Mouse (Mus musculus): ENCODE results near the gene Taar8a. TPM values are rescaled to one million over a fixed set of nuclear protein-coding genes. Genes with fewer than 3 reads are reported as not detected.
"Not testable (repeated sequence)": the region's sequence is repeated elsewhere in the genome, so short reads cannot be mapped to it uniquely, and the experiment has no call there.

Taar8a gene
- not detected for total RNA-seq (2021)
- long read RNA-seq, experiment 1: 0 reads
- long read RNA-seq, experiment 2: 0 reads

DNA sequence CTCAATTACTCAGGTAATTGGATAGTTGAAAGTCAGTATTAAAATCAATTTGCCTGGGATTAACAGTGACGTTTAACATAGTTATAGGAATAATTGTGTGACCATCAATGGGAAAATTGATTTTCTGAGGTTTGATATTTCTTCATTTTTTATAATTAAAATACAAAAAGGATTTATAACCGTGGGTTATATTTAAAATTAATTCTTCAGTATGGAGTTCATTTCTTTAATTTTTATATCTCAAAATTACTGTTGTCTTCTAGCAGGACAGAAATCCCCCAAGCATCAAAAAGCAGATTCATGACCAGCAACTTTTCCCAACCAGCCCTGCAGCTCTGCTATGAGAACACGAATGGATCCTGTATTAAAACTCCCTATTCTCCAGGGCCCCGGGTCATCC lies at the start of gene Taar8a:
Gene Taar8a (plus strand): TSS at position 301 of the 400 bp plus-strand sequence.
- not testable (repeated sequence) for DNase-seq (ENCODE audit: low spot score in 2 of 2)

DNA sequence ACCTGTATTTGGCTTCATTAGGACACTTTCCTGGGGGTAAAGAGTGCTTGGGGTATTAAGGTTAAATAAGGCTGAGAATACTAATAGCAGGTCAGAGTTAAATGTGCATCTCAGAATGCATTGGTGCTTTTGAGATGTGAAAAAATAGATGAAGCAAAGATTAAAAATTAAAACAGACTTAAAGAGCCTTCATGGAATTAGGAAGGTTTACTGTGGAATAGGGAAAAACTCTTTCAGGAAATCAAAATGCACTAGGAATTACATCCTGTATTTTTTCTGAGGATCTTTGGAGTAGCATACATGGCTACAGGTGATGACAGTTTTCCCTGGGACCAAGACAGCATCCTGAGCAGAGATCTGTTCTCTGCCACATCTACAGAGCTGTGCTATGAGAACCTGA lies 49.4 kb upstream of the Taar8a start, which contains the start of gene Taar7d:
Gene Taar7d (plus strand): TSS at position 301 of the 400 bp plus-strand sequence.
- DNase-seq (ENCODE audit: low spot score in 2 of 2): no peak

DNA sequence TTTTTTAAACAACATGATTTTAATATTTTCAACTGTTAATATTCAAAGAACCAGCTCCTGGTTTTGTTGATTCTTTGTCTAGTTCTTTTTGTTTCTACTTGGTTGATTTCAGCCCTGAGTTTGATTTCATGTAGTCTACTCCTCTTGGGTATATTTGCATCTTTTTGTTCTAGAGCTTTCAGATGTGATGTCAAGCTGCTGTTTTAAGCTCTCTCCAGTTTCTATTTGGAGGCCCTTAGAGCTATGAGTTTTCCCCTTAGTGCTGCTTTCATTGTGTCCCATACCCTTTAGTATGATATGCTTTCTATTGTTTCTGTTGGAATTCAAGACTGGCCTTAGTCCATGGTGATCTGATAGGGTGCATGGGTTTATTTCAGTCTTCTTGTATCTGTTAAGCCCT lies 45.0 kb upstream of the Taar8a start:
- DNase-seq (ENCODE audit: low spot score in 2 of 2): no peak

DNA sequence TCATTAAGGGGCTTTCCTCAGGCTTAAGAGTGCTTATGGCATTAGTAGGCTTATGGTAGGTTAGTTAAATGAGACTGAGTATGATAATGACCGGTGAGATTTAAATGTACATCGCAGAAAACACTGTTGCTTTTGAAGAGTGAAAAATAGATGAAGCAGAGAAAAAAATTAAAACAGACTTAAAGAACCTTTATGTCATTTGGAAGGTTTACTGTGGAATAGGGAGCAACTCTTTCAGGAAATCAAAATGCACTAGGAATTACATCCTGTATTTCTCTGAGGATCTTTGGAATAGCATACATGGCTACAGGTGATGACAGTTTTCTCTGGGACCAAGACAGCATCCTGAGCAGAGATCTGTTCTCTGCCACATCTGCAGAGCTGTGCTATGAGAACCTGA lies 39.0 kb upstream of the Taar8a start, which contains the start of gene Taar7e:
Gene Taar7e (plus strand): TSS at position 301 of the 400 bp plus-strand sequence.
- DNase-seq (ENCODE audit: low spot score in 2 of 2): no peak

DNA sequence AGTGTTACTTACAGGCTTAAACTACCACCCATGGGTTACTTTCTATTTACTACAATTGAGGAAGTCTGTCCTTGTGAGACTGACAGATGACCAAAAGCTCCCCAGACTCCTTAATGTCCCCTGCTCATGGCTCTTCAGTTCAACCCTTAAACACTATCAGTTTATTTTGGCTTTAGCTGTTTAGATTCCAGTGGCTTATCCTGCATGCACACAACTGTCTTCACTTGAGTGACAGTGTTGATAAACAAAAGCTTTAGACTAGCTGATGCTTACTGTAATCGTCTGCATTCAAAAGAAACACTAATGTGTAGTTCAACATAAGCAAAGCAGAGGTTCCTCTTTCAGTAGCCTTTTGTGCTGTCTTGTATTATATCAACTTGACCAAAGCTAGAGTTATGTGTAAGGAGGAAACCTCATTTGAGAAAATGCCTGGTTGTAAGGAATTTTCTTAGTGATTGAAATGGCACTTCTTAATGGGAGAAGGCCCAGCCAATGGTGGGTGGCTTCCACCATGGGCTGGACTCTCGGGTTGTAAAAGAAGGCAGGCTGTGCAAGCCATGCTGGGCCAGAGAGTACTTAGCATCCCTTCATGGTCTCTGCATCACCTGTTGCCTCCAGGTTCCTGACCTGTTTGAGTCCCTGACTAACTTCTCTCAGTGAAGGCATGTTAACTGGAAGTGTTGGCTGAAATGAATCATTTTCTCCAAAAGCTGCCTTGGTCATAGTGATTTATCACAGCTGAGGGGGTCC lies 36.0 kb upstream of the Taar8a start:
- no peak for DNase-seq (ENCODE audit: low spot score in 2 of 2)

DNA sequence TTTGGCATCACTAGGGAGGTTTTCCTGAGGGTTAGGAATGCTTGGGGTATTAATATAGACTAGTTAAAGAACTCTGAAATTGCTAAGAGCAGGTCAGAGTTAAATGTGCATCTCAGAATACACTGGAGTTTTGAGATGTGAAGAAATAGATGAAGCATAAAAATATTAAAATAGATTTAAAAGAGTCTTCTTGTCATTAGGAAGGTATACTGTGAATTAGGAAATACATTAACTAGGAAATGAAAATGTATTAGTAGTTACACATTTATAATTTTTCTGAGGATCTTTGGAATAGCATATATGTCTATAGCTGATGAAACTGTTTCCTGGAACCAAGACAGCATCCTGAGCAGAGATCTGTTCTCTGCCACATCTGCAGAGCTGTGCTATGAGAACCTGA lies 27.1 kb upstream of the Taar8a start, which contains the start of gene Taar7f:
Gene Taar7f (plus strand): TSS at position 301 of the 400 bp plus-strand sequence.
- DNase-seq (ENCODE audit: low spot score in 2 of 2): no peak

DNA sequence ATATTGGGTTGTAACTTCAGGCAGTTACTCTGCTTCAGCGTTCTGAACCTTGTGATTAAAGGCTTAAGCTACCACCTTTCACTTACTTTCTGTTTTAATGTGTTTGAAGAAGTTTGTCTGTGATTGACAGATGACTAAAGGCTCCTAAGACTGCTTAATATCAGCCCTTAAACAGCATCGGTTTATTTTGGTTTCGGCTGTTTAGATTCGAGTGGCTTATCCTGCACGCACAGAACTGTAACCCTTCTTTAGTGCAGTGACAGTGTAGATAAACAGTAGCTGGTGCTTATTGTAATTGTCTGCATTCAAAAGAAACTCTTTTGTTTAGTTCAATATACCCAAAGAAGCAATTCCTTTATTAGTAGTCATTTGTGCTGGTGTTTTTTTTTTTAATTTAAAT lies 24.3 kb upstream of the Taar8a start:
- no peak for DNase-seq (ENCODE audit: low spot score in 2 of 2)

DNA sequence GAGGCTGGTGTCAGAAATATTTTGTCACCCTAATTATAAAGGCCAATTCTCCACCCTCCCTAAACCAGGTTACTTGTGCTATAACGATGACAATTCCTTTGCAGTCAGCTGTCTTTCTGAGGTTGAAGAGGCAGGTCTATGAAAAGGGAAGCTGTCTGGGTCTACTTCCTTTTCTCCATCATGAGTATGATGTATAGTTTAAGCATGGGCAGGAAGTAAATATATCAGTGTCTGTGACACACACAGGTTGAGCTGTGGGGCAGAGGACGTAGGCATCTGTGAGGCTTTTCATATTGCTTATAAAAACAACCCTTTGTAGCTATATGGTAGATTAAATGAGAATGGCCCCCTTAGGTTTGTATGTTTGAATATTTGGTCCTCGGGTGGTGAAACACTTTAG lies 17.3 kb upstream of the Taar8a start:
- no peak for DNase-seq (ENCODE audit: low spot score in 2 of 2)

DNA sequence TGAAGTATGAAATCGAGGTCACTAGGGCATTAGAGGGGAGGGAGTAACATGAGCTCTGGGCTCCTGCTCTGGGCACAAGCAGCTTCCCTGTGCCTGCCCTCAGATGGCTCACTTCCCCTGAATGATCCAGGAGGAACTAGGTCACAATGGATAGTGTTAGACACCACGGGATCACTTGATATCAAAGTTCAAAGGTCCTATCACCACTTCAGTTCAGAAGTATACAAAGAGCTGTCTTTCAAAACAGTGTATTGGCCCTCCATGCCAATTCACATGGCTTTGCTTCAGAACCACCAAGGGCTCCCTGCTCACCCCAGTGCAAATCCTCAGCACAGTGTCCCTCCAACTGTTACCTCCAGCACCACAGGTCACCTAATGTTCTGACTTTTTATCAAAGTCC lies 1.5 kb upstream of the Taar8a start:
- DNase-seq (ENCODE audit: low spot score in 2 of 2): not testable (repeated sequence)

DNA sequence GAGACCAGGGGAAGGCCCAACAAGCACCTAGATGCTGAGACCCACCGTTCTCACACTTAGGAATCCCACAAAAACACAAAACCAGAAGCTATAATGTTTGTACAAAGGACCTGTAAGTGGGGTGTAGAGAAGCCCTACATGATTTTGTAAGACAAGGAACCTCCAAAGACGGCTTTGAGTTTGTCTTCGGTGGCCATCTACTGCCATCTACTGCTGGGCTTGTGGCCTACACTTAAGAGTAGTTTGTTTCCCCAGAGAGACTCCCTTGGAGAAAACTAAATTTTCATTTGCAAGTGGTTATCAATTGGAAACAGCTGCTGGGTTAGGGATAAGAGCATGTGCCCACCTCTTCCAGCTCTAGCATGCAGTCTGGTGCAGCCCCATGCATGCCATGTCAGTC lies 3.9 kb downstream of the Taar8a start:
- DNase-seq (ENCODE audit: low spot score in 2 of 2): peak; percentile 43 to 52

DNA sequence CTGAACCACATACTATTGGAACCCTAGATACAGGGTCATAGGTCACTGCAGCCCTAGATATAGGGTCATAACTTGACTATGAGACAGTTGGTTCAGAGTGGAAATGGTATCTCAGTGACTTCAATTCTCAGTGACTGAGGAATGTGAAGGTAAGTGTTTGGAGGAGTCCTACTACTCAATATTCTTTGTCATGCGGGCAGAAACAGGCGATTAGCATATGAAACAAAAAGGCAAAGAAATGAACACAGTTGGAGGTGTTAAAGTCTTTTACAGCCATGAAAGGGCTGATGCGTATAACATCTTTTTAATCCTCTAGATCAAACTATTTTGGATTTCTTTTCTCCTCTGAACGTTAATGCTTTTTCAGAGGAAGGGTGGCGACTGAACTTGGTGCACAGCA lies 9.6 kb downstream of the Taar8a start:
- DNase-seq (ENCODE audit: low spot score in 2 of 2): no peak

DNA sequence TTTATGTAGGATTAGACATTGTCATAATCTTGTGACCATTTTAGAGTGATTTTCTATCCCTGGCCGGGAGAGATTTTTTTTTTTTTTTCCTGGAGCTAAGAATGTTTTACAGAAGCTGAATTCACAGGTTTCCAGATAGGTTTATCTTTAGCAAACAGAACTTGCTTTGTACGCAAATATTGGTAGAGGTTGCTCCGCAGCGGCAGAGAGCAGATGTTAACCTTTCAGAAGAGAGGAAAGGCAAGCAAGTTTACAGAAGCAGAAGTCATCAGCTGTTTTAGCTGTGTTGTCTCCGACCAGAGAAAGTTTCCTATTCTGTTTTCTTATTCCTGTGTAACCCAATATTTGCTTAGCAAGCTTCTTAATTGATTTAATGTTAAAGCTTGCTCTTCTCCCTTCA lies 10.3 kb downstream of the Taar8a start:
- no peak for DNase-seq (ENCODE audit: low spot score in 2 of 2)

DNA sequence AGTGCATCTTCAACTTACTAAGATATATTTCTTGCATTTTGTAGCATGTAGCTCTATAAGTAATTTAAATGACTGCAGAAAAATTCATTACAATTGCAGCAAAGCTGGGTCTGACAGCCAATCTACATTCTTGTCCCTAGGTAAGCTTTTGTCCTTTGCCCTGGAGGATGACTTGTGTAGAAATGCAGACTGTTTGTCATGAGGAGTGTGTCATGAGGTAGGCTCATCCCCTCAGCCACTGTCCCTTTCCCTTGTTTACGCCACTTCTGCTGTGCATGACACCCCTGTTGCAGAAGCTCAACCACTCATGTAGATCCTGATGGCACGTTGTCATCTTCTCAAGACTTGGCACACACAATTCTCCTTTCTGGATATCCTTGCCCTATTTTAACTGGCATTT lies 10.9 kb downstream of the Taar8a start:
- no peak for DNase-seq (ENCODE audit: low spot score in 2 of 2)

DNA sequence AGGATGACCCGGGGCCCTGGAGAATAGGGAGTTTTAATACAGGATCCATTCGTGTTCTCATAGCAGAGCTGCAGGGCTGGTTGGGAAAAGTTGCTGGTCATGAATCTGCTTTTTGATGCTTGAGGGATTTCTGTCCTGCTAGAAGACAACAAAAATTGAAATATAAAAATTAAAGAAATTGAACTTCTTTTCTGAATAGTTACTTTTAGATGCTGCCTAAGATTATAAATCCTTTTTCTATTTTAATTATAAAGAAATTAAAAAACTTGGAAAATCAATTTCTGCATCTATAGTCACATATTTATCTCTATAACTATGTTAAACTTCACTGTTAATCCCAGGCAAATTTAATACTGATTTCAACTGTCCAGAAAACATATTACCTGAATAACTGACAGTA lies 15.9 kb downstream of the Taar8a start, which contains the start of gene Taar8b:
Gene Taar8b (minus strand): TSS at position 101 of the 400 bp plus-strand sequence.
- DNase-seq (ENCODE audit: low spot score in 2 of 2): no peak

DNA sequence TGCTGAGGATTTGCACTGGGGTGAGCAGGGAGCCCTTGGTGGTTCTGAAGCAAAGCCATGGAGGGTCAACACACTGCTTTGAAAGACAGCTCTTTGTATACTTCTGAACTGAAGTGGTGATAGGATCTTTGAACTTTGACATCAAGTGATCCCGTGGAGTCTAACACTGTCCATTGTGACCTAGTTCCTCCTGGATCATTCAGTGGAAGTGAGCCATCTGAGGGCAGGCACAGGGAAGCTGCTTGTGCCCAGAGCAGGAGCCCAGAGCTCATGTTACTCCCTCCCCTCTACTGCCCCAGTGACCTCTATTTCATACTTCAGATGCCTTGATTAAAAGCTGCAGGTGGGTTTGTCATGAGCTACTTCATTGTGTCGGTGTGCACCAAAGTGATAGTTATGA lies 20.7 kb downstream of the Taar8a start:
- DNase-seq (ENCODE audit: low spot score in 2 of 2): not testable (repeated sequence)

DNA sequence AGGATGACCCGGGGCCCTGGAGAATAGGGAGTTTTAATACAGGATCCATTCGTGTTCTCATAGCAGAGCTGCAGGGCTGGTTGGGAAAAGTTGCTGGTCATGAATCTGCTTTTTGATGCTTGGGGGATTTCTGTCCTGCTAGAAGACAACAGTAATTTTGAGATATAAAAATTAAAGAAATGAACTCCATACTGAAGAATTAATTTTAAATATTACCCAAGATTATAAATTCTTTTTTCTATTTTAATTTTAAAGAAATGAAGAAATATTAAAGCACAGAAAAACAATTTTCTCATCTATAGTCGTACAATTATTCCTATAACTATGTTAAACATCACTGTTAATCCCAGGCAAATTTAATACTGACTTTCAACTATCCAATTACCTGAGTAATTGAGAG lies 25.5 kb downstream of the Taar8a start, which contains the start of gene Taar8c:
Gene Taar8c (minus strand): TSS at position 101 of the 400 bp plus-strand sequence.
- DNase-seq (ENCODE audit: low spot score in 2 of 2): not testable (repeated sequence)

DNA sequence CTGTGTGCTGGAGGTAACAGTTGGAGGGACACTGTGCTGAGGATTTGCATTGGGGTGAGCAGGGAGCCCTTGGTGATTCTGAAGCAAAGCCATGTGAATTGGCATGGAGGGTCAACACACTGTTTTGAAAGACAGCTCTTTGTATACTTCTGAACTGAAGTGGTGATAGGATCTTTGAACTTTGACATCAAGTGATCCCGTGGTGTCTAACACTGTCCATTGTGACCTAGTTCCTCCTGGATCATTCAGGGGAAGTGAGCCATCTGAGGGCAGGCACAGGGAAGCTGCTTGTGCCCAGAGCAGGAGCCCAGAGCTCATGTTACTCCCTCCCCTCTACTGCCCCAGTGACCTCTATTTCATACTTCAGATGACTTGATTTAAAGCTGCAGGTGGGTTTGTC lies 27.0 kb downstream of the Taar8a start:
- DNase-seq (ENCODE audit: low spot score in 2 of 2): not testable (repeated sequence)

DNA sequence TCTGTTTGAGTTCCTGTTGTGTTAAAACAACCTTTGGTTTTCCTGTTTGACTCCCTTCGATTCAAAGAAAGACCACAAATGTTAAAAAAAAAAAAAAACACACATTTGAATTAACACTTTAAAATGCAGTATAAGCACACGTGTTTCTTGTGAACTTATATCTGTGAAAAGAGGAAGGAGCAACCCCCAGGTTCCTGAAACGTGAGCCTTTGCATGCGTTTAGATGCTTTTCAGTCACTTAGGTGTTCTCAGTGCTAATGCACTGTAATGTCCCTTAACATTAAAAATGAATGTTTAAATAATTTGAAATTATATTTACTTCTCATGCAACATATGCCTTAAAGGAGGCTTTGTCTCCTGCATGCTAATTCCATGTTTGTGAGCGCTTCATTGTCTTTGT lies 31.4 kb downstream of the Taar8a start:
- no peak for DNase-seq (ENCODE audit: low spot score in 2 of 2)

DNA sequence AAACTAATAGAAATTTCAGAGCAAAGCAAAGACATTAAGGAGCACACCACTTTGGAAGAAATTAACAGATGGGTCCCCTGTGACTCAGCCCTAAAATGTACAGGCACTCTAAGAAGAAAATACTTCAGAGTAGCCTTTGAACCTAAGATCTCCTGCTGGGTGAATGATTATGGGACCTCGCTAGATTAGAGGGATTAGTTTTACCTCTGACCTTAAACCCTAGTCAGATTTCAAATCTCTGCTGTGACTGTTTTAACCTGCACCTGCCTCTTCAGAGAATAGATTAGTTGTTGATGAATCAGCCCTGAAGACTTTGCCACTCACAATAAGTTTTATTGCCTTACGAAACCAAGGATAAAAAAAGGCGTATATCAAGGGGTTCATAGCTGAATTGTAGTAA lies 31.9 kb downstream of the Taar8a start:
- no peak for DNase-seq (ENCODE audit: low spot score in 2 of 2)

DNA sequence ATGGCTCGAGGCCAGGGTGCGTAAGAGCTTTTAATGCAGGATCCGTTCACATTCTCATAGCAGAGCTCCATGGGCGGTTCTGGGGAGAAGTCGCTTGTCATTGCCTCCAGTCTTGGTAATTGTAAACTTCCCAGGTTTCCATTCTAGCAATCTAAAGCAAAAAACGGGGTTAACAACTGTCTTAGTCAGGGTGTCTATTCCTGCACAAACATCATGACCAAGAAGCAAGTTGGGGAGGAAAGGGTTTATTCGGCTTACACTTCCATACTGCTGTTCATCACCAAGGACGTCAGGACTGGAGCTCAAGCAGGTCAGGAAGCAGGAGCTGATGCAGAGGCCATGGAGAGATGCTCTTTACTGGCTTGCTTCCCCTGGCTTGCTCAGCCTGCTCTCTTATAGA lies 33.1 kb downstream of the Taar8a start, which contains the start of gene Taar9:
Gene Taar9 (minus strand): TSS at position 101 of the 400 bp plus-strand sequence.
- not testable (repeated sequence) for DNase-seq (ENCODE audit: low spot score in 2 of 2)

DNA sequence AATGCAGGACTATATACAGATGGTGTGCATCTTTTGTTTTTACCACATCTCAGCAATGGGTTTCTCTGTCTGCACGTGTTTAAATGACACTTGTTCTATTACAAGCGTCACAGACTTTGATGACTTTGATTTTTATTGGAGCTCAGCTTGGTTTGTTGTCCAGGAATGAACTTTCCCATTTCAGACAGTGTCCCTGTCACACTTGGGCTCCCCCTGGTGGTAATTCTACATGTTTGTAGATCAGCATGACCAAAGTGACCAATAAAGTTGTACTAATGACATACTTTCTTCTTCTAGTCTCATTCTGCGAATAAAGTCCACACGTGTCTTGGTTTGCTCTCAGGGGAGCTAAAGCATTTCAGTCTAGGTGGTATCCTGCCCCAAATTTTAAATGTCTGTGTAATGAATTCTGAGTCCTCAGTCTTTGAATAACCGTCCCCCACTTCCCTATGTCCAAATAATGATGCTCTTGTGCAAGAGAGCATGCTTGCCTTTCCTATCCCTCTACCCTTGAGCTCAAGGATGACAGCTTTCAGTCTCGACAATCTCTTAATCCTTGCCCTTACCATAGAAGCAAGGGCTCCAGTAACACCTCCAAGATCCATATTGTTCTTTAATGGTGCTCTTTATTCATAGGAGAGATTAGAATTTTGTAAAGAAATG lies 34.9 kb downstream of the Taar8a start:
- DNase-seq (ENCODE audit: low spot score in 2 of 2): peak in 1 of 2 experiments; percentile 36
